Mouse (Mus musculus): ENCODE results near the gene Pold4.

DNA sequence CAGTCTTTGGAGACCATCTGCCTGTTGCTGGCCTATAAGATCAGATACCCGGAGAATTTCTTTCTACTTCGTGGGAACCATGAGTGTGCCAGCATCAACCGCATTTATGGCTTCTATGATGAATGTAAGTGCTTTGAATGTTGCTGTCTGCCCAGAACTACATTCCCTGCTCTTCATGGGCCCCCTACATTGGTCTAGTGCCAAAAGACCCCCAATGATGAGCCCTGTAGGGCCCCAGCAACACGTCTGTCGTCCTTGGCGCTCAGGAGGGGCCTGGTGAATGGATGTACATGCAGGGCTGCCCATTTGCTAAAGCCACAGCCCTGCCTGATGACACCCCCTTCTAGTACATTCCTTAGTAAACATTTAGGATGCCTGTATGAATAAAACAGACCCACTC is 38.6 kb upstream of the Pold4 start:
- TF ChIP-seq POLR2A (IDR thresholded peaks at IDR 0.05; ENCODE audit: control insufficient read depth, extremely low read depth, insufficient read depth, low read length, poor library complexity) (no peak), CTCF (IDR thresholded peaks at IDR 0.05; ENCODE audit: borderline replicate concordance, control insufficient read depth, extremely low read depth, insufficient read depth, low read length, poor library complexity) (no peak)

Measured in thymus, adult 2 months (tissue).